Mouse (Mus musculus): Measurements from ENCODE around the gene Mob1b. TPM values are rescaled to one million over a fixed set of nuclear protein-coding genes. Genes with fewer than 3 reads are reported as not detected.

The Mob1b gene
- polyA plus RNA-seq, 1 experiment = 6.7 TPM

GRCm38 (mm10) chr5:88768201-88768600, 47.5 kb downstream of the Mob1b start:
- Histone ChIP-seq H3K4me1 (ENCODE audit: control insufficient read depth, insufficient read depth, low read length) (peaks cover 4% of the 10 kb centered on the region; the same call in 1 of the 2 replicates), H3K27me3 (replicated peaks; ENCODE audit: control insufficient read depth, insufficient read depth, low read length) (no peaks in the 10 kb centered on the region), H3K4me3 (ENCODE audit: insufficient read depth, low read depth, low read length) (no peak overlapping the region), H3K36me3 (ENCODE audit: control insufficient read depth, insufficient read depth, low read length) (no peaks in the 10 kb centered on the region), H3K27ac (ENCODE audit: insufficient read depth, low read depth, low read length) (no peak overlapping the region)
- WGBS = 87% methylated on average over 6 of the region's 6 CpGs
- DNase-seq = no peak
- TF ChIP-seq CTCF (conservative IDR thresholded peaks at IDR 0.05; ENCODE audit: insufficient read depth, insufficient read length, low read depth, low read length) (no peak), POLR2A (IDR thresholded peaks at IDR 0.05; ENCODE audit: low read depth, low read length) (no peak)

GRCm38 (mm10) chr5:88782072-88782765, 61.6 kb downstream of the Mob1b start:
- no peak for TF ChIP-seq POLR2A (IDR thresholded peaks at IDR 0.05; ENCODE audit: low read depth, low read length)
- no peak for TF ChIP-seq CTCF (conservative IDR thresholded peaks at IDR 0.05; ENCODE audit: insufficient read depth, insufficient read length, low read depth, low read length)
- H3K4me3 ChIP-seq (ENCODE audit: insufficient read depth, low read depth, low read length) = no peak overlapping the region
- H3K27me3 ChIP-seq (replicated peaks; ENCODE audit: control insufficient read depth, insufficient read depth, low read length) = no peaks in the 10 kb centered on the region
- WGBS = 83% methylated on average over 7 of the region's 7 CpGs
- no peak for DNase-seq
- H3K27ac ChIP-seq (ENCODE audit: insufficient read depth, low read depth, low read length) = no peak overlapping the region
- no peaks in the 10 kb centered on the region; the same call in 1 of the 2 replicates for H3K36me3 ChIP-seq (ENCODE audit: control insufficient read depth, insufficient read depth, low read length)
- no peaks in the 10 kb centered on the region for H3K4me1 ChIP-seq (ENCODE audit: control insufficient read depth, insufficient read depth, low read length)

- H3K4me1 ChIP-seq (ENCODE audit: control insufficient read depth, insufficient read depth, low read length) = no peaks in the 10 kb centered on the region
- H3K4me3 ChIP-seq (ENCODE audit: insufficient read depth, low read depth, low read length) = no peak overlapping the region
- H3K27ac ChIP-seq (ENCODE audit: insufficient read depth, low read depth, low read length) = no peak overlapping the region
- H3K36me3 ChIP-seq (ENCODE audit: control insufficient read depth, insufficient read depth, low read length) = no peaks in the 10 kb centered on the region; the same call in 1 of the 2 replicates
- no peaks in the 10 kb centered on the region for H3K27me3 ChIP-seq (replicated peaks; ENCODE audit: control insufficient read depth, insufficient read depth, low read length)
- WGBS = 74% methylated on average over 1 of the region's 1 CpGs
- DNase-seq = no peak
- no peak for TF ChIP-seq CTCF (conservative IDR thresholded peaks at IDR 0.05; ENCODE audit: insufficient read depth, insufficient read length, low read depth, low read length)
- TF ChIP-seq POLR2A (IDR thresholded peaks at IDR 0.05; ENCODE audit: low read depth, low read length) = no peak
These were observed 64.4 kb downstream of the Mob1b start for GRCm38 (mm10) chr5:88785059-88785458.

- TF ChIP-seq POLR2A (IDR thresholded peaks at IDR 0.05; ENCODE audit: low read depth, low read length) (no peak), CTCF (conservative IDR thresholded peaks at IDR 0.05; ENCODE audit: insufficient read depth, insufficient read length, low read depth, low read length) (no peak)
- WGBS = 38% methylated on average over 9 of the region's 9 CpGs
- Histone ChIP-seq H3K27ac (ENCODE audit: insufficient read depth, low read depth, low read length) (no peak overlapping the region), H3K4me3 (ENCODE audit: insufficient read depth, low read depth, low read length) (no peak overlapping the region), H3K36me3 (ENCODE audit: control insufficient read depth, insufficient read depth, low read length) (no peaks in the 10 kb centered on the region), H3K4me1 (ENCODE audit: control insufficient read depth, insufficient read depth, low read length) (no peaks in the 10 kb centered on the region; the same call in 1 of the 2 replicates), H3K27me3 (replicated peaks; ENCODE audit: control insufficient read depth, insufficient read depth, low read length) (no peaks in the 10 kb centered on the region)
- DNase-seq = no peak
These were observed 70.0 kb downstream of the Mob1b start for GRCm38 (mm10) chr5:88790675-88791074.

- WGBS = 30% methylated on average over 10 of the region's 10 CpGs
- H3K27ac ChIP-seq (ENCODE audit: insufficient read depth, low read depth, low read length) = no peak overlapping the region
- H3K4me1 ChIP-seq (ENCODE audit: control insufficient read depth, insufficient read depth, low read length) = peaks cover 2% of the 10 kb centered on the region; the same call in 1 of the 2 replicates
- DNase-seq = peak; percentile 57
- H3K27me3 ChIP-seq (replicated peaks; ENCODE audit: control insufficient read depth, insufficient read depth, low read length) = no peaks in the 10 kb centered on the region
- H3K4me3 ChIP-seq (ENCODE audit: insufficient read depth, low read depth, low read length) = no peak overlapping the region
- peak; percentile 87 for TF ChIP-seq CTCF (conservative IDR thresholded peaks at IDR 0.05; ENCODE audit: insufficient read depth, insufficient read length, low read depth, low read length)
- no peak for TF ChIP-seq POLR2A (IDR thresholded peaks at IDR 0.05; ENCODE audit: low read depth, low read length)
- H3K36me3 ChIP-seq (ENCODE audit: control insufficient read depth, insufficient read depth, low read length) = no peaks in the 10 kb centered on the region
These were observed 70.9 kb downstream of the Mob1b start for GRCm38 (mm10) chr5:88791256-88792245.

GRCm38 (mm10) chr5:88793676-88794075, 73.0 kb downstream of the Mob1b start:
- Histone ChIP-seq H3K4me3 (ENCODE audit: insufficient read depth, low read depth, low read length) (no peak overlapping the region), H3K27me3 (replicated peaks; ENCODE audit: control insufficient read depth, insufficient read depth, low read length) (no peaks in the 10 kb centered on the region), H3K4me1 (ENCODE audit: control insufficient read depth, insufficient read depth, low read length) (peaks cover 5% of the 10 kb centered on the region; the same call in 1 of the 2 replicates), H3K36me3 (ENCODE audit: control insufficient read depth, insufficient read depth, low read length) (no peaks in the 10 kb centered on the region), H3K27ac (ENCODE audit: insufficient read depth, low read depth, low read length) (no peak overlapping the region)
- 90% methylated on average over 3 of the region's 3 CpGs for WGBS
- DNase-seq = no peak
- TF ChIP-seq CTCF (conservative IDR thresholded peaks at IDR 0.05; ENCODE audit: insufficient read depth, insufficient read length, low read depth, low read length) (no peak), POLR2A (IDR thresholded peaks at IDR 0.05; ENCODE audit: low read depth, low read length) (no peak)

All from kidney, adult 2 months (tissue).